Mouse (Mus musculus): ENCODE results near the gene Arpp19. TPM values are rescaled to one million over a fixed set of nuclear protein-coding genes. Genes with fewer than 3 reads are reported as not detected.

Arpp19 gene
- polyA plus RNA-seq, 1 experiment = not detected

DNA sequence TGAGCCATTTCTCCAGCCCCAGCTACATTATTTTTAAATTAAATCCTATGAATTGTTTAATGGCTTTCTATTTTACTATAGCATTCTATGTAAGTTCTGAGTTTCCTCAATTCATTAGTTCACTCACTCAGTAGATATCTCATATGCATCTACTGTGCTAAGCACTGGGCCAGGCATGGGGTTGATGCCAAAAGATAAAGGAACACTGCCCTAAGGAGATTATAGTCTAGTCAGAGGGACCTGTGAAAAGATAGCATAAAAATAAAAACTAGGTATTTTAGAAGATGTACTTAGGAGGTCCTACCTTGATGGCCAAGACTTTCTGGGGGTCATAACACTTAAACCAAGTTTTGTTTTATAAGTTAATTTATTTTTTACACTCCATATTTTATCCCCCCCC, 64.7 kb downstream of the Arpp19 start:
- Histone ChIP-seq H3K4me1 (ENCODE audit: control insufficient read depth, insufficient read depth, low read length) (no peaks in the 10 kb centered on the region), H3K4me3 (ENCODE audit: insufficient read depth, low read depth, low read length) (no peak overlapping the region), H3K27ac (ENCODE audit: insufficient read depth, low read depth, low read length) (no peak overlapping the region)
- TF ChIP-seq CTCF (IDR thresholded peaks at IDR 0.05; ENCODE audit: insufficient read depth, low read depth, low read length) (no peak), POLR2A (IDR thresholded peaks at IDR 0.05; ENCODE audit: insufficient read depth, low read depth, low read length) (no peak)

Other genes with a start within 250 kb of the Arpp19 start
- not detected in 2 replicates for gene Onecut1, start 175.7 kb upstream of the Arpp19 start, polyA plus RNA-seq (2012; ENCODE audit: insufficient read depth, insufficient read length, low replicate concordance, missing spikeins)
- gene Fam214a, start 84.7 kb upstream of the Arpp19 start, polyA plus RNA-seq (2012; ENCODE audit: insufficient read depth, insufficient read length, low replicate concordance, missing spikeins) = not detected in 2 replicates
- 199 and 292 TPM in 2 replicates for gene Myo5a, start 33.4 kb downstream of the Arpp19 start, polyA plus RNA-seq (2012; ENCODE audit: insufficient read depth, insufficient read length, low replicate concordance, missing spikeins)
- gene Myo5c, start 194.4 kb downstream of the Arpp19 start, polyA plus RNA-seq (2012; ENCODE audit: insufficient read depth, insufficient read length, low replicate concordance, missing spikeins) = not detected in 2 replicates